Mouse (Mus musculus): Measurements from ENCODE around the gene 3110082I17Rik. TPM values are rescaled to one million over a fixed set of nuclear protein-coding genes. Genes with fewer than 3 reads are reported as not detected.

3110082I17Rik gene
- polyA plus RNA-seq, 1 experiment from 2014 or later = 37.2 TPM

DNA sequence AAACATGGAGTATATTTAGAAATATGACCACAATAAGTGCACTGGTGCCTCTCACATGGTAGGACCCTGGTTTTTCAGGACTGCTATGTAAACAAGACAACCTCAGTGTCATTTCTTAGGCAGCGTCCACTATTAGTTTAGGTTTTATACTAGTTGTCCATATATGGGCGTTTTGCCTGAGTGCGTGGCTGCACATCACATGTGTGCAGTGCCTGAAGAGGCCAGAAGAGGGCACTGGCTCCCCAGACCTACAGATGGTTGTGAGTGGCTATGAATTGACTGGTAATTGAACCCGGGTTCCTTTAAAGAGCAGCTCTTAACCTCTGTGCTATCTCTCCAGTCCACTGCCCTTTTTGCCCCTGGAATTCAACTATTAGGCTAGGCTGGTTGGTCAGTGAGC is 43.4 kb downstream of the 3110082I17Rik start:
- Histone ChIP-seq H3K36me3 (no peaks in the 10 kb centered on the region), H3K27me3 (replicated peaks) (no peaks in the 10 kb centered on the region), H3K9me3 (no peaks in the 10 kb centered on the region), H3K4me2 (no peak overlapping the region), H3K27ac (no peak overlapping the region), H3K9ac (no peak overlapping the region), H3K4me3 (replicated peaks) (no peak overlapping the region), H3K4me1 (0 out of 2 replicates have a peak, but pooled peaks cover 9% of the 10 kb centered on the region)
- whole genome bisulfite sequencing = 90% methylated on average over 4 of the region's 4 CpGs
- ATAC-seq (ENCODE audit: insufficient read depth, low FRiP score, low read depth) = no peak

DNA sequence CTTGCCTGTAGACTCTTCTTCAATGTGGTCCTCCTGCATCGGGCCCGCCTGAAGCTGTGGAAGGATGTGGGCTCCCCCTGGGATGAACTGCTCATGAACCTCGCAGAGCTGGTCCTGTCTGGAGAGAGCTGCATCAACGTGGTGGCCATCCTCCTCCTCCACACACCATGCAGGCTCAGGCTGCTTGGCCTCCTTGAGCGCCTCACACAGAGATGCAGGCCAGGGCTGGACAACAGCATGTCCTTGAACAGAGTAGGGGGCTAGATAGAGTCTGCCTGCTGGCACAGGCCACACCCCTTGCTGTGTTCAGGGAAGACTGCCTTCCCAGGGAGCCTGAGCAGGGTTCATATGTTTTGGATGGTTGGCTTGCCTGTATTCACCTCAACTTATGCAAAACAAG is 45.3 kb downstream of the 3110082I17Rik start:
- H3K27me3 ChIP-seq (replicated peaks) = no peaks in the 10 kb centered on the region
- ATAC-seq (ENCODE audit: insufficient read depth, low FRiP score, low read depth) = no peak
- 91% methylated on average over 5 of the region's 5 CpGs for WGBS

DNA sequence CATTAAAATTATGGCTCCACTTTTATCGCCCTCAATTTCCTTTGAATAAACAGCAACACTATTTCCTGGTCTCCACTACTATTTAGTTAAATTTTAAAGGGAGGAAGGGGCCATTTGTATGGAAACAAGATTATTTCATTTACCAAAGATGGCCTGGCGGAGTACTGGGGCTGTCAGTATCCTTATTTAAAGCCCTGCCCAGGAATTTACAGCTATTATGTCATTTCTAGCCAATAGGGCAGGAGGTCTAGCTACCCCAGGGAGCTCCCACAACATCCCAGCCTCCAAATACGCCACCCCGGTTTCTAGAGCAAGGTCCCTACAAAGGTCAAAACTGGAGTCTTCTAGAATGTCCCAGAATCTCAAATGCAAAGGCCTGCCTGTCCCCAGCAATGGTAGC is 46.8 kb downstream of the 3110082I17Rik start:
- no peak overlapping the region for H3K4me2 ChIP-seq
- peaks cover 10% of the 10 kb centered on the region; the same call in 1 of the 2 replicates for H3K4me1 ChIP-seq
- H3K36me3 ChIP-seq = no peaks in the 10 kb centered on the region
- H3K9me3 ChIP-seq = no peaks in the 10 kb centered on the region
- H3K9ac ChIP-seq = no peak overlapping the region
- WGBS = 67% methylated on average over 4 of the region's 4 CpGs
- H3K27me3 ChIP-seq (replicated peaks) = no peaks in the 10 kb centered on the region
- H3K27ac ChIP-seq = no peak overlapping the region
- H3K4me3 ChIP-seq (replicated peaks) = no peak overlapping the region
- ATAC-seq (ENCODE audit: insufficient read depth, low FRiP score, low read depth) = no peak

More for the DNA sequence above, 45.3 kb downstream of the 3110082I17Rik start:
- H3K27ac ChIP-seq = no peak overlapping the region
- H3K9ac ChIP-seq = no peak overlapping the region
- H3K4me1 ChIP-seq = 0 out of 2 replicates have a peak, but pooled peaks cover 9% of the 10 kb centered on the region
- H3K36me3 ChIP-seq = no peaks in the 10 kb centered on the region
- no peak overlapping the region for H3K4me2 ChIP-seq
- no peaks in the 10 kb centered on the region for H3K9me3 ChIP-seq
- no peak overlapping the region for H3K4me3 ChIP-seq (replicated peaks)

DNA sequence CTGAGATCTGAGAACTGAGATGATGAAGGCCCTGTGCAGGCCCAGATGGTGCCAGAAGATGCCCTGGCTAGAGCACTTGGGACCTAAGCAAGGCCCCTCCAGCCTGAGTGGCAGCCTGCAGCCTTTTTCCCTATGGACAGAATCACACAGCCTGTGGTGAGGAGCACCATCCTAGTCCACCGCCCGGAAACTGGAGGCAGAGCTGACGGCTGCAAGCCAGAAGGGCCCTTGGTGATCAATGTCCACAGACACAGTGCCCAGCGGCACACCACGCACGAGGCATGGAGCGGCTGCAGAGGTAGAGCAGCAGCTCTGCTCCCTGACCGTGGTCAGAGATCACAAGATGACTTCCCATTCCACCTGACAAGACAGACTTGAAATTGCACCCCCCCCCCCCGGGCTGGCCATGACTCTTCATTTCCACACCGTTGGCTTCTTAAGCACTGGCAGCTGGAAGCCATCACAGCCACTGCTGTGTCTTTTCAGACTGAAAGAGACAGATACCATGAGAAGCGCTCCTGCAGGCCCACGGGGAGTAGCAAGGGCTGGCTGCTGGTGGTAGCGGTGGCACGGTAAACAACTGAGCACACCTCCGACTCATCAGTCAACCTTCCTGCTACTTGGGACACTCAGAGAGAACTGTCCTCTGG is 48.5 kb downstream of the 3110082I17Rik start:
- 64% methylated on average over 15 of the region's 15 CpGs for WGBS
- ATAC-seq (ENCODE audit: insufficient read depth, low FRiP score, low read depth) = no peak
- Histone ChIP-seq H3K4me2 (no peak overlapping the region), H3K27me3 (replicated peaks) (no peaks in the 10 kb centered on the region), H3K4me1 (peaks cover 9% of the 10 kb centered on the region; the same call in 1 of the 2 replicates), H3K4me3 (replicated peaks) (no peak overlapping the region), H3K27ac (no peak overlapping the region), H3K9ac (no peak overlapping the region), H3K9me3 (no peaks in the 10 kb centered on the region), H3K36me3 (no peaks in the 10 kb centered on the region)

DNA sequence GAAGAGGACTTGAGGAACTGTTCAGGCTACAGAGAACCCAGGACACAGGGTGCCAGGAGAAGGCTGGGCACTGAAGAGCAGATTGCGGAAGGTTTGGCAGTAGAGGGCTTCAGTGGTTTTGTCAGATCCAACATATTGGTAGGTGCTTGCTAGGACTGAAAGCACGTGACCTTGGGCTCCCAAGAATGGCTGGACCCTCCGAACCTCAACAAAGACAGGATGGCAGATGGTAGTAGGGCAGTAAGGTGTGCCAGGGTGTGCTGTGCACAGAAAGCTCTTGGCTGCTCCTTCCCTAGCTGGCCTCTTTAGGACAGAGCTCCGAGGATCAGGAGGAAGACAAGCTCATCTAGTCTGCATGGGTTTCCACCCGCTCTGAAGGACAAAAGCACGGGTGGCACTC is 49.2 kb downstream of the 3110082I17Rik start:
- Histone ChIP-seq H3K4me2 (no peak overlapping the region), H3K9ac (no peak overlapping the region), H3K4me3 (replicated peaks) (no peak overlapping the region), H3K9me3 (no peaks in the 10 kb centered on the region), H3K36me3 (no peaks in the 10 kb centered on the region), H3K27ac (no peak overlapping the region), H3K27me3 (replicated peaks) (no peaks in the 10 kb centered on the region), H3K4me1 (peaks cover 9% of the 10 kb centered on the region; the same call in 1 of the 2 replicates)
- WGBS = 95% methylated on average over 6 of the region's 6 CpGs
- no peak for ATAC-seq (ENCODE audit: insufficient read depth, low FRiP score, low read depth)

DNA sequence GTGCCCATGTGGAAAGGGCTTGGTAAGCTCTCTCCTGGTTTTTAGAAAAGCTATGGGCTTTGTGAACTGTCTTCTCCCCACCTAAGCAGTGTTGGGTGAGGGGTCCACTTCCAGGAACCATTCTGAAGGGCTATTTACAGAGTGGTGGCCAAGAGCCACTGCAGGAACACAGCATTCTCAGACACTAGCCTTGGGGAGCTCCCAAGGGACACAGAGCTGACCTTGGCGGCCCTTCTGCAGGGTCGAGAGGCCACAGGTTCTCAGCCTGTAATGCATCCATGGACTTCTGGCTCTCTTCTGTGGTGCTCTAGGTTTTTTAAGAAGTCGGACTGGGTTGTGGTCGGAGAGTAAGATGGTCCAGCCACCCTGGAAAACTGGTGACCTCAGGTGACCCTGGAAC is 50.3 kb downstream of the 3110082I17Rik start:
- H3K9me3 ChIP-seq = no peaks in the 10 kb centered on the region
- WGBS = 94% methylated on average over 4 of the region's 4 CpGs
- no peak overlapping the region for H3K4me3 ChIP-seq (replicated peaks)
- ATAC-seq (ENCODE audit: insufficient read depth, low FRiP score, low read depth) = no peak
- H3K36me3 ChIP-seq = no peaks in the 10 kb centered on the region
- peaks cover 9% of the 10 kb centered on the region; the same call in 1 of the 2 replicates for H3K4me1 ChIP-seq
- no peaks in the 10 kb centered on the region for H3K27me3 ChIP-seq (replicated peaks)
- no peak overlapping the region for H3K27ac ChIP-seq
- H3K4me2 ChIP-seq = no peak overlapping the region
- no peak overlapping the region for H3K9ac ChIP-seq

DNA sequence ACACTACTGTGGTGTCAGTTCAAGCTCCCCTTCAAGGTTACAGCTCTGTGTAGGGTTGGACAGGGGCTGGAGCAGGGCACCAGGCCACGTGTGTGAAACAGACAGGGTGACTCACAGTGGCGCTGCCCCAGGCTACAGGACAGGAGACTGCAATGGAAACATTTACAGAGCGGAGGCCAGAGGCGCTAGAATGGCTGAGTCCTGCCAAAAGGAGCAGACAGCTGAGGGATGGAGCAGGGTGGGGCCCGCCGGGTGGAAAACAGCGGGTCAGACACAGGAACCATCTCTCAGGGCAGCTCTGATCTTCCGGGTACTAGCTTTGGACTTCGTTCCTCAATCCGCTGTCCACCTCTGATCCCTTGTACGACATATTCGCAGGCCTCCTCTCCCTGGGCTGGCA is 50.9 kb downstream of the 3110082I17Rik start:
- H3K27me3 ChIP-seq (replicated peaks) = no peaks in the 10 kb centered on the region
- H3K4me1 ChIP-seq = peaks cover 9% of the 10 kb centered on the region; the same call in 1 of the 2 replicates
- ATAC-seq (ENCODE audit: insufficient read depth, low FRiP score, low read depth) = 0 out of 2 replicates have a peak, but pooled peaks have one; percentile 47
- no peak overlapping the region for H3K4me2 ChIP-seq
- WGBS = 63% methylated on average over 12 of the region's 12 CpGs
- H3K9me3 ChIP-seq = no peaks in the 10 kb centered on the region
- H3K36me3 ChIP-seq = no peaks in the 10 kb centered on the region
- no peak overlapping the region for H3K4me3 ChIP-seq (replicated peaks)
- no peak overlapping the region for H3K9ac ChIP-seq
- H3K27ac ChIP-seq = peak overlapping the region; percentile 24; the same call in 1 of the 2 replicates

DNA sequence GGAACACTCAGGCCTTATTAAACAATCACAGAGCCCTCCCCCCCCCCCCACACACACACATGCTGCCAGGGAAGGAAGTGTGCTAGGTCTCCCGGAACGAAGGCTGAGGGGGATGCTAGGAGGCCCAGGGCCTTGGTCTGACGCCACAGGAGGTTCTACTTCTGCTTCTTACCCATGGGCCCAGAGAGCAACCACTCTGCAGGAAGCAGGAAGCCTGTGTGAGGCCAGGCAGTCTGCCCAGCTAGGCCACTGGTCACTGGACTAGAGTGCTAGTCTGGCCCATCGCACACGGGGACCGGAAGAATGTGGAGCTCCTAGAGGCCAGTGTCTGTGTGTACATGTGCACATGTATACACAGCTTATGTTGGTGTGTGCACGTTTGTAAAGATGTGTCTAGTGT is 51.8 kb downstream of the 3110082I17Rik start:
- peaks cover 7% of the 10 kb centered on the region; the same call in 1 of the 2 replicates for H3K4me1 ChIP-seq
- H3K4me3 ChIP-seq (replicated peaks) = no peak overlapping the region
- no peaks in the 10 kb centered on the region for H3K9me3 ChIP-seq
- whole genome bisulfite sequencing = 73% methylated on average over 7 of the region's 7 CpGs
- H3K4me2 ChIP-seq = no peak overlapping the region
- ATAC-seq (ENCODE audit: insufficient read depth, low FRiP score, low read depth) = no peak
- H3K27ac ChIP-seq = no peak overlapping the region
- H3K36me3 ChIP-seq = no peaks in the 10 kb centered on the region
- H3K9ac ChIP-seq = no peak overlapping the region
- no peaks in the 10 kb centered on the region for H3K27me3 ChIP-seq (replicated peaks)

DNA sequence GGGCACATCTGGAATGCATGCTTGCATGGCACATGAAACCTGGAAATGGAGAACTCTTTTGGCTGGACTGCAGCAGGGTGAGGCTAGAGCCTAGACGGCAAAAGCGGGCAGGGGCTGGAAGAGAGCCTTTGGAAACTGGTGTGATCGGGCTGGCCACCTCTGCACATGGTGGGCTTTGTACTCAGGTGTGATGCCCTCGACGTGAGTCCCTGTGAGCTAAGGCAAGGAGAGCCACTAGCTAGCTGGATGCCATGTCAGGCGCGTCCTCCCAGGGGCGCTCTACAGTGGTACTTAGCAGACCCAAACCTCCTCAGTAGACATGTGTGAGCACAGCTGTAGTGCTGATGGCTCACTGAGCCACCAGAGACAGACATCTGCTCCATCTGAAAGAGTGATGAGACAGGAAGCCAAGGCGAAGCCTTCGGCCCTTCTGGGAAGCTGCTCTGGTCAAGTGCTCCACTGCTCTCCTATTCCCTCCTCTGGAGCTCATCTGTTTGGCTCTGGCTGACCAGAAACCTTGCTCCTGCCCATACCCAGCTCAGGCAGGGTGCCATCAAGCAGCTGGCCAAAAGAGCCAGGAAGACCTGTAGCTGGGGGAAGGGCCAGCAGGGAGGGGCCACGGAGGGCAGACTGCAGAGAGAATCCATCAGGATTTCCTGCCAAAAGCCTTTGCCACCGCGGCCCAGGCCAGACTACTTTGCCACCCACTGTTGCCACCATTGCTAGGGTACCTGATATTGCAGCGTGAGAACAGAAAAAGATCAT is 53.0 kb downstream of the 3110082I17Rik start:
- Histone ChIP-seq H3K9me3 (no peaks in the 10 kb centered on the region), H3K9ac (no peak overlapping the region), H3K27ac (no peak overlapping the region), H3K4me3 (replicated peaks) (no peak overlapping the region), H3K27me3 (replicated peaks) (no peaks in the 10 kb centered on the region), H3K4me2 (no peak overlapping the region), H3K36me3 (no peaks in the 10 kb centered on the region), H3K4me1 (peaks cover 7% of the 10 kb centered on the region; the same call in 1 of the 2 replicates)
- ATAC-seq (ENCODE audit: insufficient read depth, low FRiP score, low read depth) = no peak
- 84% methylated on average over 14 of the region's 14 CpGs for WGBS

DNA sequence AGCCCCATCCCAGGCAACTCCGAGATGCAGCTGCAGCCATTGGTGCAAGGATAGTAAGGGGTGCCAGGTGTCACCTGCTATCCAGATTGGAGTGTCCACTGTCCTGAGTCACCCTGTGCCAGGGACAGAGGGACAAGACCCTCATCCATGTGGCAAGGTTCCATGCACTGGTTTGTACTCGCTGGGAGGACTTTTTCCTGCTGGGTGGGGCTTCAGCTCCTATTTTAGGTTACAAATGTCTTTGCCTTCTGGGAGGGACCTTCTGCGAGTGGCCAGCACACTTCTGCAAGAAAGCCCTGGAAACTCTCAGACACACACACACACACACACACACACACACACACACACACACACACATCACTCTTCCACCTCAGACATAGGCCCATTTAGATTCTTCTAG is 54.4 kb downstream of the 3110082I17Rik start:
- H3K4me1 ChIP-seq = peaks cover 7% of the 10 kb centered on the region; the same call in 1 of the 2 replicates
- no peak overlapping the region for H3K9ac ChIP-seq
- no peaks in the 10 kb centered on the region for H3K36me3 ChIP-seq
- WGBS = 63% methylated on average over 3 of the region's 3 CpGs
- no peak overlapping the region for H3K4me3 ChIP-seq (replicated peaks)
- no peak for ATAC-seq (ENCODE audit: insufficient read depth, low FRiP score, low read depth)
- no peaks in the 10 kb centered on the region for H3K27me3 ChIP-seq (replicated peaks)
- no peak overlapping the region for H3K27ac ChIP-seq
- no peak overlapping the region for H3K4me2 ChIP-seq
- H3K9me3 ChIP-seq = no peaks in the 10 kb centered on the region

DNA sequence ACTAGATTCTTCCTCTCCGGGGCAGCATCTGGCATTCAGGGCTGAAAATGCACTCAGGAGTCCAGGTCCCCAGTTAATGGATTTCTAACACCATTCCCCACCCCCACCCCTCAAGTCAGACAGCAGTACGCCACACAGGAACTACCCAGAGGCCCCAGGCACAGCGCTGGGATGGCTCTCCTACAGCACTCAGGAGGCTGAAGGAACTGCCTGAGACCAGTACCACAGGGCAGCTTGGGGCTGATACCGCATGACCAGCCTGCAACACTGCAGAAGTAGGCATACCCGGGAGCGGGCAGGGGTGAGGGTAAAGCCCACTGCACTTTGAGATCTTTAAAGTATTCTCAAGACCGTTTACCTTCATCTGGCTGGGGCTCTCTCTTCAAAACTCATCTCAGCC is 54.8 kb downstream of the 3110082I17Rik start:
- H3K27me3 ChIP-seq (replicated peaks) = no peaks in the 10 kb centered on the region
- H3K36me3 ChIP-seq = no peaks in the 10 kb centered on the region
- no peak overlapping the region for H3K4me3 ChIP-seq (replicated peaks)
- WGBS = 70% methylated on average over 7 of the region's 7 CpGs
- H3K9ac ChIP-seq = no peak overlapping the region
- no peaks in the 10 kb centered on the region for H3K9me3 ChIP-seq
- H3K4me2 ChIP-seq = no peak overlapping the region
- no peak for ATAC-seq (ENCODE audit: insufficient read depth, low FRiP score, low read depth)
- peaks cover 7% of the 10 kb centered on the region; the same call in 1 of the 2 replicates for H3K4me1 ChIP-seq
- no peak overlapping the region for H3K27ac ChIP-seq

DNA sequence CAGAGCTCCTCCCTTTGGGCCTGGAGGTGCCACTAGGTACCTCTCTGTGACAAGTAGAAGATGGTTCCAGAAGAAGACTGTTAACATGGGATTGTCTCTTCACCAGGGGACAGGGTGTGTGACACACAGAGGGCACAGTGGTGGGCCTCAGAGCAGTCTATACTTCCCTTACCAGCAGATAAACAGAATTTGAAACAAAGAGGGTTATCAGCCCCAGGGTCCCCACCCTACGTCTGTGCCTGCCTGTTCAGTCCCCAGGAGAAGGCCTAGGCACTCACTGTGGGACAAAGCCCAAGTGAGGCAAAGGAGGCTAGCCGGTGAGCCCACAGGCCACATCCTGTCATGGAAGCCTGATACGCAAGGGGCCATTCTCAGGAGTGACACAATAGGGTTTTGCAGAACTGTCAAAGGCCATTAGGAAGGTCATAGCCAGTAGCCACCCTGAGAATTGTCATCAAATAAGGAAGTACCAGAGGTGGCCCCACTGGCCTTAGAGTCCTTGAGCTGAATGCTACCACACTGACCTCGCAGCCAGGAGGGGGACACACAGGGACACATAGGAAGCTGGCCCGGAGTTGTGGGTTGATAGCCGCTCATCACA is 55.4 kb downstream of the 3110082I17Rik start, which contains the start of gene C130050O18Rik:
TSS of gene C130050O18Rik (plus strand) at position 480 of the 601 bp plus-strand sequence.
- Histone ChIP-seq H3K9ac (no peak within 1 kb of the TSS), H3K9me3 (no peaks in the 10 kb centered on the region), H3K4me3 (replicated peaks) (no peak within 1 kb of the TSS), H3K4me1 (peaks cover 7% of the 10 kb centered on the region; the same call in 1 of the 2 replicates), H3K4me2 (no peak within 1 kb of the TSS), H3K27me3 (replicated peaks) (no peaks in the 10 kb centered on the region), H3K36me3 (no peaks in the 10 kb centered on the region), H3K27ac (0 out of 2 replicates have a peak within 1 kb of the TSS, but pooled peaks have one; percentile 23)
- no peak for ATAC-seq (ENCODE audit: insufficient read depth, low FRiP score, low read depth)
- 77% methylated on average over 6 of the region's 6 CpGs for WGBS

Data from stomach, embryonic 15.5 days (tissue).